Mouse (Mus musculus): Measurements from ENCODE around the gene Suclg2. TPM values are rescaled to one million over a fixed set of nuclear protein-coding genes. Genes with fewer than 3 reads are reported as not detected.
A peak's percentile ranks its signal among the peaks of the same experiment; 100 is the strongest.

The Suclg2 gene
- polyA plus RNA-seq, 1 experiment from 2014 or later, result 67.6 TPM

DNA sequence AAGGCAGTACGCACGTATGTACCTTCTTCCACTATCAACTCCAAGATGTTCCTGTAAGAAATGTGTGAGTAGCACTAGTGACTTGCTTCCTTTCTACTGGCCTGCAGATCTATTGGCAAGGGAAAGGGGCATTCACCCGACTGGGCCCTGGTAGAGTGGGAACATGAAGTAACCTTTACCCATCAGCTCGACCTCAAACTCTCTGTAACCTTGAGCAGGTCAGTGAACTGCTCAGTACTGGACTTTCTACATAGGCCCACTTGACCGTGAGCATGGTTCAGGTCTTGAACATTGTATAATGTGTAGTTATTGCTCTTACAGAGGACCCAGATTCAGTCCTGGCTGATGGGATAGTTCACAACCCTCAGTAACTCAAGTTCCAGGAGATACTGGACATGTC lies 2.1 kb downstream of the Suclg2 start:
- DNase-seq (ENCODE audit: low spot score), result no peak
- 96% methylated on average over 5 of the region's 5 CpGs for WGBS
- H3K4me1 ChIP-seq (replicated peaks; ENCODE audit: control insufficient read depth, insufficient read depth), result peaks cover 2% of the 10 kb centered on the region; the same call in 1 of the 2 replicates
- TF ChIP-seq CTCF (IDR thresholded peaks at IDR 0.05; ENCODE audit: low read depth) (no peak), EP300 (optimal IDR thresholded peaks at IDR 0.05) (no peak)
- no peak overlapping the region for H3K9ac ChIP-seq (ENCODE audit: low read length)
- H3K4me2 ChIP-seq (replicated peaks; ENCODE audit: low read depth), result no peak overlapping the region
- ATAC-seq (ENCODE audit: low FRiP score, low TSS enrichment), result no peak
- H3K4me3 ChIP-seq (ENCODE audit: low read depth, low read length), result no peak overlapping the region
- H3K36me3 ChIP-seq (ENCODE audit: control insufficient read depth, insufficient read depth, low read length), result no peaks in the 10 kb centered on the region
- no peaks in the 10 kb centered on the region for H3K9me3 ChIP-seq (ENCODE audit: control insufficient read depth, low read length)
- no peaks in the 10 kb centered on the region for H3K27me3 ChIP-seq (ENCODE audit: control insufficient read depth, insufficient read depth, low read length)
- H3K27ac ChIP-seq (replicated peaks), result no peak overlapping the region

GRCm38 (mm10) chr6:95713245-95713644 lies 5.4 kb downstream of the Suclg2 start:
- Histone ChIP-seq H3K9me3 (ENCODE audit: control insufficient read depth, low read length) (no peaks in the 10 kb centered on the region), H3K27me3 (ENCODE audit: control insufficient read depth, insufficient read depth, low read length) (no peaks in the 10 kb centered on the region), H3K36me3 (ENCODE audit: control insufficient read depth, insufficient read depth, low read length) (no peaks in the 10 kb centered on the region; the same call in 1 of the 2 replicates), H3K9ac (ENCODE audit: low read length) (no peak overlapping the region), H3K27ac (replicated peaks) (no peak overlapping the region), H3K4me3 (ENCODE audit: low read depth, low read length) (no peak overlapping the region), H3K4me1 (replicated peaks; ENCODE audit: control insufficient read depth, insufficient read depth) (no peaks in the 10 kb centered on the region), H3K4me2 (replicated peaks; ENCODE audit: low read depth) (no peak overlapping the region)
- no peak for DNase-seq (ENCODE audit: low spot score)
- peak; percentile 19; the same call in 1 of the 2 replicates for TF ChIP-seq CTCF (IDR thresholded peaks at IDR 0.05; ENCODE audit: low read depth)
- TF ChIP-seq EP300 (optimal IDR thresholded peaks at IDR 0.05), result no peak
- ATAC-seq (ENCODE audit: low FRiP score, low TSS enrichment), result no peak
- WGBS, result 19% methylated on average over 5 of the region's 5 CpGs

DNA sequence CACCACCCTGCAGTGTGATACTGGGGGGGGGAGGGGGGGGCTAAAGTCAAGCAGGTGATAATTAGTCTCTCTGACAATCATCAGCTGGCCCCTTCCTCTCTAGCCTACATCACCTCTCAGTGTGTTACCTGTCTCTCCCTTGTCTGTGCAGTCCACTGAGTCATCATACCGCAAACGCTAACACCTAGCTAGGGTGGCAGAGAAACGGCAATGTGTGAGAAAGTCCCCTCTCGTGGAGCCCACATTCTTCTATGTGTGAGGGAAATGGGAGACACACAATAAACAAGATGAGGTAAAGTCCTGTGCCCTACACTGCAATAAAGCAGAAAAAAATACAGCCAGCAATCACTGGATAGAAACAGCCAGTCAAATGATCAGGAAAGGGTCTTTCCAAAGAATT lies 6.5 kb downstream of the Suclg2 start:
- H3K9me3 ChIP-seq (ENCODE audit: control insufficient read depth, low read length), result no peaks in the 10 kb centered on the region
- H3K9ac ChIP-seq (ENCODE audit: low read length), result no peak overlapping the region
- H3K27me3 ChIP-seq (ENCODE audit: control insufficient read depth, insufficient read depth, low read length), result no peaks in the 10 kb centered on the region
- H3K27ac ChIP-seq (replicated peaks), result no peak overlapping the region
- H3K4me3 ChIP-seq (ENCODE audit: low read depth, low read length), result no peak overlapping the region
- DNase-seq (ENCODE audit: low spot score), result no peak
- no peaks in the 10 kb centered on the region for H3K4me1 ChIP-seq (replicated peaks; ENCODE audit: control insufficient read depth, insufficient read depth)
- no peak overlapping the region for H3K4me2 ChIP-seq (replicated peaks; ENCODE audit: low read depth)
- TF ChIP-seq EP300 (optimal IDR thresholded peaks at IDR 0.05) (no peak), CTCF (IDR thresholded peaks at IDR 0.05; ENCODE audit: low read depth) (no peak)
- no peaks in the 10 kb centered on the region; the same call in 1 of the 2 replicates for H3K36me3 ChIP-seq (ENCODE audit: control insufficient read depth, insufficient read depth, low read length)
- WGBS, result 68% methylated on average over 4 of the region's 4 CpGs
- ATAC-seq (ENCODE audit: low FRiP score, low TSS enrichment), result no peak

GRCm38 (mm10) chr6:95711671-95712070 lies 6.9 kb downstream of the Suclg2 start:
- H3K27me3 ChIP-seq (ENCODE audit: control insufficient read depth, insufficient read depth, low read length), result no peaks in the 10 kb centered on the region
- no peaks in the 10 kb centered on the region; the same call in 1 of the 2 replicates for H3K36me3 ChIP-seq (ENCODE audit: control insufficient read depth, insufficient read depth, low read length)
- H3K4me3 ChIP-seq (ENCODE audit: low read depth, low read length), result no peak overlapping the region
- TF ChIP-seq CTCF (IDR thresholded peaks at IDR 0.05; ENCODE audit: low read depth), result no peak
- H3K4me1 ChIP-seq (replicated peaks; ENCODE audit: control insufficient read depth, insufficient read depth), result no peaks in the 10 kb centered on the region
- no peaks in the 10 kb centered on the region for H3K9me3 ChIP-seq (ENCODE audit: control insufficient read depth, low read length)
- no peak for ATAC-seq (ENCODE audit: low FRiP score, low TSS enrichment)
- H3K27ac ChIP-seq (replicated peaks), result no peak overlapping the region
- H3K9ac ChIP-seq (ENCODE audit: low read length), result no peak overlapping the region
- DNase-seq (ENCODE audit: low spot score), result no peak
- WGBS, result 74% methylated on average over 3 of the region's 3 CpGs
- H3K4me2 ChIP-seq (replicated peaks; ENCODE audit: low read depth), result no peak overlapping the region

DNA sequence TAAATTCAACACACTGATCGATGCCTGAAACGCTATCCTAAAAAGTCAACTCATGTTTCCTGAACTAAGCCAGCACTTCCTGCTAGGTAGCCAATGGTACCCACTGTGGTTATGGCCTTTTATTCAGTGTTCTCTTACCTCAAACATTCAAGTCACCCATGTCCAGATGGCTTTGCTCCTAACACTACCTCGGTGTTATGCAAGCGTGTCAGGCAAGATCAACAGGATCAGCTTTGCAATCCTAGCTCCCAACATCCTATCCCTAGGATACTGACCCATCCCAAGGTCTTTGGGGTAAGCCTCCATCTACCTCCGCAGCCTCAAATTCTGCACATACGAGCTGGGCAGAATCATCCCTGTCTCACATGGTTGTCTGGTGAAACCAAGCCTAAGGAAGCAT lies 7.7 kb downstream of the Suclg2 start:
- Histone ChIP-seq H3K4me2 (replicated peaks; ENCODE audit: low read depth) (no peak overlapping the region), H3K4me3 (ENCODE audit: low read depth, low read length) (no peak overlapping the region), H3K27me3 (ENCODE audit: control insufficient read depth, insufficient read depth, low read length) (no peaks in the 10 kb centered on the region), H3K9me3 (ENCODE audit: control insufficient read depth, low read length) (no peaks in the 10 kb centered on the region), H3K36me3 (ENCODE audit: control insufficient read depth, insufficient read depth, low read length) (no peaks in the 10 kb centered on the region; the same call in 1 of the 2 replicates), H3K9ac (ENCODE audit: low read length) (no peak overlapping the region), H3K4me1 (replicated peaks; ENCODE audit: control insufficient read depth, insufficient read depth) (no peaks in the 10 kb centered on the region), H3K27ac (replicated peaks) (no peak overlapping the region)
- no peak for DNase-seq (ENCODE audit: low spot score)
- ATAC-seq (ENCODE audit: low FRiP score, low TSS enrichment), result no peak
- WGBS, result 80% methylated on average over 6 of the region's 6 CpGs
- TF ChIP-seq CTCF (IDR thresholded peaks at IDR 0.05; ENCODE audit: low read depth) (no peak), EP300 (optimal IDR thresholded peaks at IDR 0.05) (no peak)

DNA sequence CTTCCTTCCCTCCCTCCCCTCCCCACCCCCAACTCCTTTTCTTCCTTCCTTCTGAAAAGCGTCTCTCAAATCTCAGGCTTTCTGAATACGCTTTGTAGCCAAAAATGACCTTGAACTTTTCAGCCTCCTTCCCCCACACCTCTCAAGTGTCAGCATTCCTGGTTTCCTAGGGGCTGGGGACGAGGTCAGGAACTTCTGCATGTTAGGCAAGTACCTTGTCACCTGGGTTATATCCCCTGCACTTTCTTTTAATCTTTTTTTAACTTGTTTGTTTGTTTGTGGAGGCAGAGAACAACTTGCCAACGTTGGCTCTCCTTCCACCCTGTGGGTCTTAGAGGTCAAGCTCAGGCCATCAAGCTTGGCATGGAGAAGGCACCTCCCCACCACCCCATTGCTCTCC lies 9.1 kb downstream of the Suclg2 start:
- 59% methylated on average over 4 of the region's 4 CpGs for WGBS

More for the DNA sequence above, 9.1 kb downstream of the Suclg2 start:
- H3K27ac ChIP-seq (replicated peaks), result no peak overlapping the region
- H3K27me3 ChIP-seq (ENCODE audit: control insufficient read depth, insufficient read depth, low read length), result no peaks in the 10 kb centered on the region
- H3K4me3 ChIP-seq (ENCODE audit: low read depth, low read length), result no peak overlapping the region
- TF ChIP-seq CTCF (IDR thresholded peaks at IDR 0.05; ENCODE audit: low read depth) (no peak), EP300 (optimal IDR thresholded peaks at IDR 0.05) (no peak)
- DNase-seq (ENCODE audit: low spot score) (no peak), ATAC-seq (ENCODE audit: low FRiP score, low TSS enrichment) (no peak)
- H3K9me3 ChIP-seq (ENCODE audit: control insufficient read depth, low read length), result no peaks in the 10 kb centered on the region
- H3K4me2 ChIP-seq (replicated peaks; ENCODE audit: low read depth), result no peak overlapping the region
- H3K9ac ChIP-seq (ENCODE audit: low read length), result no peak overlapping the region
- no peaks in the 10 kb centered on the region for H3K4me1 ChIP-seq (replicated peaks; ENCODE audit: control insufficient read depth, insufficient read depth)
- no peaks in the 10 kb centered on the region; the same call in 1 of the 2 replicates for H3K36me3 ChIP-seq (ENCODE audit: control insufficient read depth, insufficient read depth, low read length)
